Mouse (Mus musculus) hindbrain, embryonic 13.5 days (tissue): ENCODE results near the gene Fndc7. TPM values are rescaled to one million over a fixed set of nuclear protein-coding genes. Genes with fewer than 3 reads are reported as not detected.
"Not testable (repeated sequence)": the region's sequence is repeated elsewhere in the genome, so short reads cannot be mapped to it uniquely, and the experiment has no call there.

Experiments used
- ATAC-seq: fragments of 200-750 bp; cut with Nextera tagmentation; 2 replicates; pipeline ENCODE4 v1.8.0; 2017; ENCODE audit warnings: moderate TSS enrichment; ENCODE audit not compliant: low FRiP score
- H3K27ac ChIP-seq: fragments of 300-500 bp; sonication (generic); 2 replicates; pipeline ENCODE4 v1.5.1; 2015; ENCODE audit warnings: inconsistent platforms, mild to moderate bottlenecking, moderate library complexity
- H3K27me3 ChIP-seq: fragments of 300-500 bp; sonication (generic); 2 replicates; pipeline ENCODE4 v1.6.1; 2015; ENCODE audit warnings: mild to moderate bottlenecking, inconsistent platforms
- H3K36me3 ChIP-seq: fragments of 300-500 bp; sonication (generic); 2 replicates; pipeline ENCODE4 v1.6.1; 2015; ENCODE audit warnings: mild to moderate bottlenecking, inconsistent platforms
- H3K4me1 ChIP-seq: fragments of 300-500 bp; sonication (generic); replicated peaks from 2 replicates; pipeline ENCODE4 v1.6.1; 2015; ENCODE audit warnings: inconsistent platforms
- H3K4me2 ChIP-seq: fragments of 300-500 bp; sonication (generic); 2 replicates; pipeline ENCODE4 v1.6.1; 2015; ENCODE audit warnings: inconsistent platforms, mild to moderate bottlenecking, moderate library complexity
- H3K4me3 ChIP-seq: fragments of 300-500 bp; sonication (generic); 2 replicates; pipeline ENCODE4 v1.5.1; 2015; ENCODE audit warnings: mild to moderate bottlenecking, inconsistent platforms
- H3K9ac ChIP-seq: fragments of 300-500 bp; sonication (generic); 2 replicates; pipeline ENCODE4 v1.6.1; 2015; ENCODE audit warnings: mild to moderate bottlenecking, inconsistent platforms
- H3K9me3 ChIP-seq: fragments of 300-500 bp; sonication (generic); 2 replicates; pipeline ENCODE4 v1.6.1; 2016; ENCODE audit warnings: inconsistent platforms
- WGBS: fragments of 180-500 bp; shearing (Covaris S2); methylation state at CpG from one replicate; pipeline ENCODE4 v1.1.7; 2015; 5-methylcytosine and 5-hydroxymethylcytosine counted together
- polyA plus RNA-seq: library from polyadenylated mRNA; unstranded; fragments of >200 nt; fragmentation: Nextera tagmentation; extraction: Ambion mirVana; gene quantifications from 2 replicates; pipeline ENCODE4 v1.2.1, GENCODE M21; 2015

Gene Fndc7
- polyA plus RNA-seq, 1 experiment from 2014 or later, result 0.09 TPM

DNA sequence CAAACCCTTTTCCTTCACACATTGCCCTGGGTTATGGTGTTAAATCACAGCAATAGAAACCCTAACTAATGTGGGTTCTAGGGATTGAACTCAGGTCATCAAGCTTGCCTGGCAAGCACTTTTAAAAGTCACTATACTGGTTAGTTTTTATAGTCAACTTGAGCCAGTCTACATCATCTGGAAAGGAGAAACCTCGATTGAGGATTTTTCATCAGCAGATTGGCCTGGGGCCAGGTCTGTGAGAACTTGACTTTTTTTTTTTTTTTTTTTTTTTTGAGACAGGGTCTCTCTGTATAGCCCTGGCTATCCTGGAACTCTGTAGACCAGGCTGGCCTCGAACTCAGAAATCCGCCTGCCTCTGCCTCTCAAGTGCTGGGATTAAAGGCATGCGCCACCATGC lies 27.5 kb downstream of the Fndc7 start:
- H3K4me2 ChIP-seq, H3K4me3 ChIP-seq, H3K27ac ChIP-seq, H3K4me1 ChIP-seq, H3K9me3 ChIP-seq, H3K36me3 ChIP-seq, H3K9ac ChIP-seq, ATAC-seq, H3K27me3 ChIP-seq: not testable (repeated sequence)
- 90% methylated on average over 4 of the region's 4 CpGs for WGBS

GRCm38 (mm10) chr3:108860786-108861185 lies 29.0 kb downstream of the Fndc7 start:
- WGBS, result 84% methylated on average over 2 of the region's 2 CpGs
- no peak for ATAC-seq
- Histone ChIP-seq H3K9me3 (no peaks in the 10 kb centered on the region), H3K4me3 (no peak overlapping the region), H3K4me2 (no peak overlapping the region), H3K9ac (no peak overlapping the region), H3K27me3 (no peaks in the 10 kb centered on the region), H3K4me1 (peaks cover 15% of the 10 kb centered on the region), H3K36me3 (no peaks in the 10 kb centered on the region), H3K27ac (no peak overlapping the region)

DNA sequence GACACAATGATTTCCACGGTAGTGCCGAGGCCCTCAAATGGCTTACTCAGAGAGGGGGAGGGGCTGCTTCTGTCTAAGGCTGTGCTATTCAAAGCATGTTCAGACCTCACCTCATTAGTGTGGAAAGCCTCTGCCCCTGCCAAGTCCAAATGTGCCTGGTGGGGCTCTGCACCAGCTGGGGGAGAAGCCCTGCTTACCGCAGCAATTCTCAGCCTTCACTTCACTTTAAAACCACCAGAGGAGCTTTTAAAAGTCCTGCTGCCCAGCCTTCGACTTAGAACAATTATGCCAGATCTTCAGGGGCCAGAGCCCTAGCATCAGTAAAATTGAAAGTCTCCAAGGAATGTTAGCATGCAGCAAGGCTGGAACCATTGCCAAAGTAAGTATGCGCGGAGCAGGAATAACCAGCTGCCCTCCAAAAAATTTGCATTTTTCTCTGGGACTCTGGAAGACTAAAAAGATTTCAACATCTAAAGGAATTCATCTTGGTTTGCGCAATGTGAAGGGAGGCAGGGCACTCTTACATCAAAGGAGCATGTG lies 31.5 kb downstream of the Fndc7 start:
- peak overlapping the region; percentile 14; the same call in 1 of the 2 replicates for H3K4me2 ChIP-seq
- peak overlapping the region; percentile 36; the same call in 1 of the 2 replicates for H3K27ac ChIP-seq
- H3K9me3 ChIP-seq, result no peaks in the 10 kb centered on the region
- H3K4me1 ChIP-seq, result peaks cover 25% of the 10 kb centered on the region
- H3K9ac ChIP-seq, result no peak overlapping the region
- 29% methylated on average over 7 of the region's 7 CpGs for WGBS
- no peaks in the 10 kb centered on the region for H3K27me3 ChIP-seq
- no peaks in the 10 kb centered on the region for H3K36me3 ChIP-seq
- ATAC-seq, result peak; percentile 86
- H3K4me3 ChIP-seq, result no peak overlapping the region

DNA sequence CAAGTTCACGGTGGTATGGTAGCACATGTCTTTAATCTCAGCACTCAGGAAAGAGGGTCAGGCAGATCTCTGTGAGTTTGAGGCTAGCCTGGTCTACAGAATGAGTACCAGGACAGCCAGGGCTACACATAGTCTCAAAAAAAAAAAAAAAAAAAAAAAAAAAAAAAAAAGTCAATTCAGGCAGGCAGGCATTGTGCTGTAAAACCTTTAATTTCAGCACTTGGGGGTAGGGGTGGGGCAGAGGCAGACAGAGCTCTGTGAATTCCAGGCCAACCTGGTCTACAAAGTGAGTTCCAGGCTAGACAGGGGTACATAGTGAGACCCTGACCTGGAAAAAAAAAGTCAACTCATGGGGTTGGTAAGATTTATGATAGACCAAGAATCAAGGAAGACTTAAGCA lies 32.1 kb downstream of the Fndc7 start:
- no peak overlapping the region for H3K4me3 ChIP-seq
- no peak overlapping the region for H3K9ac ChIP-seq
- H3K27me3 ChIP-seq, result no peaks in the 10 kb centered on the region
- H3K9me3 ChIP-seq, result no peaks in the 10 kb centered on the region
- no peaks in the 10 kb centered on the region for H3K36me3 ChIP-seq
- peak overlapping the region; percentile 36; the same call in 1 of the 2 replicates for H3K27ac ChIP-seq
- 83% methylated on average over 1 of the region's 1 CpGs for WGBS
- H3K4me1 ChIP-seq, result peaks cover 25% of the 10 kb centered on the region
- no peak for ATAC-seq
- no peak overlapping the region; the same call in 1 of the 2 replicates for H3K4me2 ChIP-seq

DNA sequence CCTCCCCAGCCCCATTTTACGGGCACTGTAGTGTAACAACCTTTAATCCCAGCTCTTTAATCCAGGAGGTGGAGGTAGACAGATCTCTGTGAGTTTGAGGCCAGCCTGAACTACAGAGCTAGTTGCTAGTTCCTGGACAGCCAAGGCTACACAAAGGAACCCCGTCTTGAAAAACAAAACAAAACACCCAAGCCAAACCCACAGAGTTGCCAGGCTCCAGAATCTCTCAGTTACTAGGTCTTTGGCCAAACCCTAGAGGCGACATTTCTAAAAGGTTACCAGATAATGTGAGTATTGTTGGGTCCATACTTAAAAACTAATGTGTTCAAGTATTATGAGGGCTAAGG lies 32.7 kb downstream of the Fndc7 start:
- no peaks in the 10 kb centered on the region for H3K27me3 ChIP-seq
- 42% methylated on average over 3 of the region's 3 CpGs for WGBS
- H3K4me3 ChIP-seq, result no peak overlapping the region
- H3K9ac ChIP-seq, result no peak overlapping the region
- no peak overlapping the region for H3K27ac ChIP-seq
- no peaks in the 10 kb centered on the region for H3K36me3 ChIP-seq
- H3K9me3 ChIP-seq, result no peaks in the 10 kb centered on the region
- no peak overlapping the region for H3K4me2 ChIP-seq
- peaks cover 29% of the 10 kb centered on the region for H3K4me1 ChIP-seq
- no peak for ATAC-seq

- 46% methylated on average over 8 of the region's 8 CpGs for WGBS
- no peak for ATAC-seq
- Histone ChIP-seq H3K4me1 (peaks cover 31% of the 10 kb centered on the region), H3K36me3 (no peaks in the 10 kb centered on the region), H3K4me2 (no peak overlapping the region), H3K27ac (peak overlapping the region; percentile 71; the same call in 1 of the 2 replicates), H3K27me3 (no peaks in the 10 kb centered on the region), H3K4me3 (no peak overlapping the region), H3K9ac (no peak overlapping the region), H3K9me3 (no peaks in the 10 kb centered on the region)
Measured at GRCm38 (mm10) chr3:108856386-108857123, 33.3 kb downstream of the Fndc7 start.

DNA sequence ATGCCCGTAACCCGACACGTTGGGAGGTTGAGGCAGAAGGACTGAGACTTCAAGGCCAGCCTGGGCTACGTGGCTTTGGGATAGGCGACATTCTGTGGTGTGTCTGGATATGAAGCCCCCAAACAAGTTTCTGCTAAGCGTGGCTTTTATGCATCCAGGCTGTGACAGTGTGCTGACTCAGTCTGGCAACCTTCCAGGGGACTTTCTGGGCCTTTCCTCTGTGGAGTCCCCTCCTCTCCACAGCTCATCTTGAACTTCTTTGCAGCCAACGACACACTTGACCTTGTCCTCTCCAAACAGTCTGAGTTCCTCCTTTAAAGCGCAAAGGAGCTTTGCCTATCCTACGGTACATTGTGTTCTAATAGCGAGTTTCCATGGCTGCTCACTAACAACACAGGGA lies 33.9 kb downstream of the Fndc7 start:
- WGBS, result 67% methylated on average over 10 of the region's 10 CpGs
- H3K27ac ChIP-seq, result peak overlapping the region; percentile 71
- H3K36me3 ChIP-seq, result no peaks in the 10 kb centered on the region
- H3K27me3 ChIP-seq, result no peaks in the 10 kb centered on the region
- ATAC-seq, result 0 out of 2 replicates have a peak, but pooled peaks have one; percentile 22
- H3K4me3 ChIP-seq, result no peak overlapping the region
- no peaks in the 10 kb centered on the region for H3K9me3 ChIP-seq
- H3K9ac ChIP-seq, result 0 out of 2 replicates have a peak overlapping the region, but pooled peaks have one; percentile 26
- H3K4me1 ChIP-seq, result peaks cover 35% of the 10 kb centered on the region
- H3K4me2 ChIP-seq, result no peak overlapping the region

- 0 out of 2 replicates have a peak overlapping the region, but pooled peaks have one; percentile 26 for H3K9ac ChIP-seq
- peak; percentile 22; the same call in 1 of the 2 replicates for ATAC-seq
Measured at GRCm38 (mm10) chr3:108855371-108855770, 34.4 kb downstream of the Fndc7 start.

GRCm38 (mm10) chr3:108853266-108853665 lies 36.5 kb downstream of the Fndc7 start:
- H3K27me3 ChIP-seq, result no peaks in the 10 kb centered on the region
- H3K9ac ChIP-seq, result no peak overlapping the region
- H3K4me2 ChIP-seq, result no peak overlapping the region
- no peak for ATAC-seq
- no peaks in the 10 kb centered on the region for H3K36me3 ChIP-seq
- H3K4me1 ChIP-seq, result peaks cover 35% of the 10 kb centered on the region
- no peak overlapping the region for H3K4me3 ChIP-seq
- no peak overlapping the region for H3K27ac ChIP-seq
- 72% methylated on average over 1 of the region's 1 CpGs for WGBS
- no peaks in the 10 kb centered on the region for H3K9me3 ChIP-seq

More at GRCm38 (mm10) chr3:108855371-108855770, 34.4 kb downstream of the Fndc7 start:
- Histone ChIP-seq H3K36me3 (no peaks in the 10 kb centered on the region), H3K4me1 (peaks cover 39% of the 10 kb centered on the region), H3K27me3 (no peaks in the 10 kb centered on the region), H3K4me2 (peak overlapping the region; percentile 3; the same call in 1 of the 2 replicates), H3K9me3 (no peaks in the 10 kb centered on the region), H3K4me3 (no peak overlapping the region), H3K27ac (peak overlapping the region; percentile 71)
- 44% methylated on average over 12 of the region's 12 CpGs for WGBS

DNA sequence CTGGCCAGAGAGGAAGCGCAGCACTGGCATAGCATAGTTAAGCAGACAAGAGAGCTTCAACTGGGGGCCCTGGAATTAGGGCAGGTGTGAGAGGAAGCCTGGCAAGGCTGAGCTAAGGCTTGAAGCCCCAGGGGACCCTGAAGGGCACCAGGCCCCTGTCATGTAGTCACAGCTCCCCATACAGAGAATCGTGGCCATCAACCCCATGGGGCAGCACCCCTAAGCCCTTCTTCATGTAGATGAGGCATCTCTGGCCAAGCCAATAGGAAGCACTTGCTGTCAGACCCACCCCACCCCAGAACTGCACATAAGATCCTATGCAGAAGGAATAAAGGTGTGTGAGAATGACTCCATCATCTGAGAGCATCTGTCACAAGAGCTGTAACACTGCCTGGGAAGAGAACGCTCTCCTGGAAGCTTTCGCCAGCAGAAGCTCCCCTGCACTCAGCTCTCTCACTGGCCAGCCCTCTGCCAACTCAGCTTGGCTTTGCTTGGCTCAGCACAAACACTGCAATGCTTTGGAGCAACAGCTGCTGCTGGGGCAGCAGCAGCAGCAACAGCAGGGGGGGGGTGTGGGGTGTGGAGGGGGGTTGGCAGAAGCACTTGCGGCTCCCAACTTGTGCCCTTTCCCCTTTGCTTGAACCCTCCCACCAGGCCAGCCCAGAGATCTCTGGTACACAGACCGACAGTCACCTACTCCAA lies 37.7 kb downstream of the Fndc7 start:
- Histone ChIP-seq H3K4me3 (no peak overlapping the region), H3K9ac (no peak overlapping the region), H3K9me3 (no peaks in the 10 kb centered on the region), H3K4me2 (no peak overlapping the region), H3K4me1 (peaks cover 30% of the 10 kb centered on the region), H3K27ac (0 out of 2 replicates have a peak overlapping the region, but pooled peaks have one; percentile 1), H3K27me3 (no peaks in the 10 kb centered on the region), H3K36me3 (no peaks in the 10 kb centered on the region)
- 55% methylated on average over 6 of the region's 6 CpGs for WGBS
- no peak for ATAC-seq

DNA sequence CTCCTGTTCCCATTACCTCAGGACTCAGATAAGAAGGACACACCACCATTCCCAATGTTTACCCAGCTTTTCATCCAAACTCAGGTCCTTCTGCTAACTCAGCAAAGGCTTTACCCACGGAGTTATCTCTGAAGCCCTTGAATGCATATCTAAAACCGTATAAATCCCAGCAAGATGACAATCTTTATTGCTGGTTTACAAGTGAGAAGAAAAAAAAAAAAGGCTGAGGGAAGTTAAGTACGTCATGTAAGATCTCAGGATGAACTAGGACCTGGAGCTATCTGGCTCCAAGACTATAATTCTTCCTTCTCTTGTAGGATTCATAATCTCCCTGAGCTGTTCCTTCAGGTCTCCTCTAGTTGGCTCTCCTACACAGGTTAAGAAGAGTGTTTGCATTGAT lies 38.3 kb downstream of the Fndc7 start:
- Histone ChIP-seq H3K9me3 (no peaks in the 10 kb centered on the region), H3K36me3 (no peaks in the 10 kb centered on the region), H3K4me2 (no peak overlapping the region), H3K27ac (no peak overlapping the region), H3K9ac (no peak overlapping the region), H3K4me1 (peaks cover 30% of the 10 kb centered on the region), H3K27me3 (no peaks in the 10 kb centered on the region), H3K4me3 (no peak overlapping the region)
- no peak for ATAC-seq
- WGBS, result 89% methylated on average over 3 of the region's 3 CpGs

DNA sequence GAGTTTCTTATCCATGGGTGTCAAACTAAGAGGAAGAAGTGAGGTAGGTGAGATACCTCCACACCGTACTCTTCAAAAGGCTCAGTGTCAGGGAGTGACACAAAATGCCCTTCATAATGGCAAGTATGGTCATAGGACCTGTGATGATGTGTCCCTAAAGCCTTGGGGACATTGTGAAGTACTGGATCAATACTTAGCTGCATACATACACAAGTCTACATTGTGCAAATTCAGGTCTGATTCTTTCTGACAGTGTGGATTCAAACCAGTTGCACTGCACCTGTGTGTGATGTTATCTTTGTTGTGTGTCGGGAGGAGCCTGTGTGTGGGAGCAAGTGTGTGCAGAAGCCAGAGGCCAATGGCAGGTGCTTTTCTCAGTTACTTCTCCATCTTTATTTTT lies 38.7 kb downstream of the Fndc7 start:
- no peaks in the 10 kb centered on the region for H3K9me3 ChIP-seq
- no peak for ATAC-seq
- H3K36me3 ChIP-seq, result no peaks in the 10 kb centered on the region
- WGBS, result 89% methylated on average over 2 of the region's 2 CpGs
- H3K27ac ChIP-seq, result no peak overlapping the region
- H3K4me2 ChIP-seq, result no peak overlapping the region
- H3K9ac ChIP-seq, result no peak overlapping the region
- H3K4me1 ChIP-seq, result peaks cover 27% of the 10 kb centered on the region
- no peaks in the 10 kb centered on the region for H3K27me3 ChIP-seq
- no peak overlapping the region for H3K4me3 ChIP-seq
